Mouse (Mus musculus): ENCODE data around the gene Pcbd1. TPM values are rescaled to one million over a fixed set of nuclear protein-coding genes. Genes with fewer than 3 reads are reported as not detected.

Pcbd1 gene
- polyA plus RNA-seq (2012; rRNA removed) = 2.8 and 3.4 TPM in 2 replicates

- DNase-seq (ENCODE audit: low read depth in 1 of 2, low spot score in 2 of 2) = no peak
- H3K36me3 ChIP-seq (ENCODE audit: control insufficient read depth, insufficient read depth, low read length) = no peaks in the 10 kb centered on the region
- H3K27ac ChIP-seq (ENCODE audit: insufficient read depth, low read length) = no peak within 1 kb of the TSS
- TF ChIP-seq POLR2A (IDR thresholded peaks at IDR 0.05; ENCODE audit: low read depth, low read length) (no peak), CTCF (IDR thresholded peaks at IDR 0.05; ENCODE audit: extremely low read depth, insufficient read depth, insufficient read length, insufficient replicate concordance) (no peak)
- WGBS = 21% methylated on average over 32 of the region's 33 CpGs
- H3K4me3 ChIP-seq (ENCODE audit: extremely low read depth, insufficient read depth, insufficient read length) = no peak within 1 kb of the TSS; the same call in 1 of the 2 replicates
- H3K4me1 ChIP-seq (ENCODE audit: control insufficient read depth, insufficient read depth, insufficient read length) = peaks cover 5% of the 10 kb centered on the region
- no peaks in the 10 kb centered on the region for H3K27me3 ChIP-seq (ENCODE audit: control insufficient read depth, insufficient read depth, low read length)
Observed at GRCm38 (mm10) chr10:61089170-61090142, at the start of gene Pcbd1. TSS of gene Pcbd1 (plus strand) at chr10:61089331.

GRCm38 (mm10) chr10:61039657-61040056, 49.5 kb upstream of the Pcbd1 start:
- no peak for TF ChIP-seq CTCF (IDR thresholded peaks at IDR 0.05; ENCODE audit: extremely low read depth, insufficient read depth, insufficient read length, insufficient replicate concordance)
- no peak for TF ChIP-seq POLR2A (IDR thresholded peaks at IDR 0.05; ENCODE audit: low read depth, low read length)
- no peak for DNase-seq (ENCODE audit: low read depth in 1 of 2, low spot score in 2 of 2)
- Histone ChIP-seq H3K27me3 (ENCODE audit: control insufficient read depth, insufficient read depth, low read length) (no peaks in the 10 kb centered on the region), H3K27ac (ENCODE audit: insufficient read depth, low read length) (no peak overlapping the region), H3K4me1 (ENCODE audit: control insufficient read depth, insufficient read depth, insufficient read length) (no peaks in the 10 kb centered on the region), H3K36me3 (ENCODE audit: control insufficient read depth, insufficient read depth, low read length) (no peaks in the 10 kb centered on the region), H3K4me3 (ENCODE audit: extremely low read depth, insufficient read depth, insufficient read length) (no peak overlapping the region)
- WGBS = 82% methylated on average over 12 of the region's 12 CpGs

GRCm38 (mm10) chr10:61045081-61045480, 44.0 kb upstream of the Pcbd1 start:
- H3K4me1 ChIP-seq (ENCODE audit: control insufficient read depth, insufficient read depth, insufficient read length) = no peaks in the 10 kb centered on the region
- no peaks in the 10 kb centered on the region for H3K27me3 ChIP-seq (ENCODE audit: control insufficient read depth, insufficient read depth, low read length)
- no peak for DNase-seq (ENCODE audit: low read depth in 1 of 2, low spot score in 2 of 2)
- H3K36me3 ChIP-seq (ENCODE audit: control insufficient read depth, insufficient read depth, low read length) = no peaks in the 10 kb centered on the region
- WGBS = 27% methylated on average over 8 of the region's 8 CpGs
- no peak overlapping the region for H3K4me3 ChIP-seq (ENCODE audit: extremely low read depth, insufficient read depth, insufficient read length)
- H3K27ac ChIP-seq (ENCODE audit: insufficient read depth, low read length) = no peak overlapping the region
- TF ChIP-seq POLR2A (IDR thresholded peaks at IDR 0.05; ENCODE audit: low read depth, low read length) = no peak
- no peak for TF ChIP-seq CTCF (IDR thresholded peaks at IDR 0.05; ENCODE audit: extremely low read depth, insufficient read depth, insufficient read length, insufficient replicate concordance)

DNA sequence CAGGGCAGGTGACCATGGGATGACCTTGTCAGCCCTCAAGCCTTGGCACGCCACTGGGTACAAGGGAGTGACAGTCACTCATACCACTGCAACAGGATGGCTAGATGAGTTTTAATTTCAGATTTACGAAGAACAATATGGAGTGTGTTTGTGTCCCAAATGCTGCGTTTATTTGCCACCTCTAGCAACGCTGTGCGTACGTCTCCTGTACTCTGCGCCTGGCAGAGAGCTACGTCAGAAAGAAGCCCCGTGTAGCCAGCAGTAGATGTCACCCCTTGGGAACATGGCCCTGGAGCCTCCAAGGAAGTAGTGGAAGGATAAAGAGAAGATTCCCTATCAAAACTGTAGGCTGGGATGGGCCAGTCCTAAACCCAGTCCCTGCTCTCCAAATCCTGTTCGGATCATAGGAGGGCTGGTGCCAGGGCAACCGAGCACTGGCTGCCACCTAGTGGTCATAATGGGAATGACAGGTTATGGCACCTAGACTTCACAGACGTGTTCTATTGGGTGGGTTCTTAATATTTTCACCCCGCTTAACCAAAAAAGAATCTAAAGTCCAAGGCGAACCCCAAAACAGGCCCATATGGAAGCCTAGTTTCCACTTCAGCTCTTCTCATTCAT, 37.0 kb upstream of the Pcbd1 start:
- H3K36me3 ChIP-seq (ENCODE audit: control insufficient read depth, insufficient read depth, low read length) = no peaks in the 10 kb centered on the region
- H3K4me3 ChIP-seq (ENCODE audit: extremely low read depth, insufficient read depth, insufficient read length) = no peak overlapping the region
- TF ChIP-seq POLR2A (IDR thresholded peaks at IDR 0.05; ENCODE audit: low read depth, low read length) = no peak
- TF ChIP-seq CTCF (IDR thresholded peaks at IDR 0.05; ENCODE audit: extremely low read depth, insufficient read depth, insufficient read length, insufficient replicate concordance) = peak; percentile 78; the same call in 1 of the 2 replicates
- no peaks in the 10 kb centered on the region for H3K27me3 ChIP-seq (ENCODE audit: control insufficient read depth, insufficient read depth, low read length)
- 60% methylated on average over 14 of the region's 14 CpGs for WGBS
- no peaks in the 10 kb centered on the region for H3K4me1 ChIP-seq (ENCODE audit: control insufficient read depth, insufficient read depth, insufficient read length)
- no peak overlapping the region for H3K27ac ChIP-seq (ENCODE audit: insufficient read depth, low read length)
- DNase-seq (ENCODE audit: low read depth in 1 of 2, low spot score in 2 of 2) = peak in 1 of 2 experiments; percentile 46

DNA sequence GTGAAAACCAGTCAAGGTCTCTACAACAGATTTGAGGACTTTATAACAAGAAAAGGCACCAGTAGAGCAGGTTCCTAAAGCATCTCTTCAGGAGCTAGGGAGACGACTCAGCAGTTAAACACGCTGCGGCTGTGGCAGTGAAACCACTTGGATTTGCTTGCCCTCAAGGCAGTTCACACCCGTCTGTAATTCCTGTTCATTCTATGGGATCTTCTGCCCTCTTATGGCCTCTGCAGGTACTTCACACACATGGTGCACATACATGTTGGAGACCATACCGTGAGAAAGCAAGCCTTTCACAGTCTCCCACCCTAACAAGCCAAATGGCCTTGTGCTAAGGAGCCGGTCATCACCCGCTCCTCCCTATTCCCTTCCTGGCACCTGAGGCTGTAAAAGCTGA, 32.5 kb upstream of the Pcbd1 start:
- no peak overlapping the region for H3K27ac ChIP-seq (ENCODE audit: insufficient read depth, low read length)
- WGBS = 93% methylated on average over 7 of the region's 7 CpGs
- H3K4me1 ChIP-seq (ENCODE audit: control insufficient read depth, insufficient read depth, insufficient read length) = no peaks in the 10 kb centered on the region
- no peak for DNase-seq (ENCODE audit: low read depth in 1 of 2, low spot score in 2 of 2)
- H3K4me3 ChIP-seq (ENCODE audit: extremely low read depth, insufficient read depth, insufficient read length) = no peak overlapping the region
- H3K36me3 ChIP-seq (ENCODE audit: control insufficient read depth, insufficient read depth, low read length) = no peaks in the 10 kb centered on the region
- H3K27me3 ChIP-seq (ENCODE audit: control insufficient read depth, insufficient read depth, low read length) = no peaks in the 10 kb centered on the region
- no peak for TF ChIP-seq POLR2A (IDR thresholded peaks at IDR 0.05; ENCODE audit: low read depth, low read length)
- no peak for TF ChIP-seq CTCF (IDR thresholded peaks at IDR 0.05; ENCODE audit: extremely low read depth, insufficient read depth, insufficient read length, insufficient replicate concordance)

- DNase-seq (ENCODE audit: low read depth in 1 of 2, low spot score in 2 of 2) = no peak
- no peak overlapping the region for H3K27ac ChIP-seq (ENCODE audit: insufficient read depth, low read length)
- no peaks in the 10 kb centered on the region for H3K36me3 ChIP-seq (ENCODE audit: control insufficient read depth, insufficient read depth, low read length)
- no peaks in the 10 kb centered on the region for H3K27me3 ChIP-seq (ENCODE audit: control insufficient read depth, insufficient read depth, low read length)
- TF ChIP-seq CTCF (IDR thresholded peaks at IDR 0.05; ENCODE audit: extremely low read depth, insufficient read depth, insufficient read length, insufficient replicate concordance) (no peak), POLR2A (IDR thresholded peaks at IDR 0.05; ENCODE audit: low read depth, low read length) (no peak)
- H3K4me3 ChIP-seq (ENCODE audit: extremely low read depth, insufficient read depth, insufficient read length) = no peak overlapping the region
- WGBS = 40% methylated on average over 1 of the region's 1 CpGs
- no peaks in the 10 kb centered on the region for H3K4me1 ChIP-seq (ENCODE audit: control insufficient read depth, insufficient read depth, insufficient read length)
Observed at GRCm38 (mm10) chr10:61059101-61059500, 30.0 kb upstream of the Pcbd1 start.

Data from spleen, adult 2 months (tissue).